Mouse (Mus musculus) neural tube, embryonic 11.5 days (tissue): ENCODE data around the gene Pld3. TPM values are rescaled to one million over a fixed set of nuclear protein-coding genes. Genes with fewer than 3 reads are reported as not detected.
A peak's percentile ranks its signal among the peaks of the same experiment; 100 is the strongest.

Experiments used
- ATAC-seq: fragments of 200-750 bp; cut with Nextera tagmentation; 2 replicates; pipeline ENCODE4 v1.8.0; 2017; ENCODE audit warnings: moderate number of reproducible peaks, mild to moderate bottlenecking, moderate TSS enrichment, moderate library complexity; ENCODE audit not compliant: insufficient read depth, low FRiP score, low TSS enrichment
- DNase-seq: peaks from one replicate; pipeline ENCODE4 v3.0.0-alpha.2; 2015; ENCODE audit warnings: low spot score
- H3K27ac ChIP-seq: fragments of 300-500 bp; sonication (generic); 2 replicates; pipeline ENCODE4 v1.5.1; 2014; ENCODE audit warnings: low read depth, mild to moderate bottlenecking, low read length
- H3K27me3 ChIP-seq: fragments of 300-500 bp; sonication (generic); 2 replicates; pipeline ENCODE4 v1.6.1; 2014; ENCODE audit warnings: mild to moderate bottlenecking, low read length, mixed read lengths; ENCODE audit not compliant: control insufficient read depth, insufficient read depth
- H3K36me3 ChIP-seq: fragments of 300-500 bp; sonication (generic); 2 replicates; pipeline ENCODE4 v1.6.1; 2014; ENCODE audit warnings: mild to moderate bottlenecking, low read length, moderate library complexity, mixed read lengths; ENCODE audit not compliant: control insufficient read depth, insufficient read depth
- H3K4me1 ChIP-seq: fragments of 300-500 bp; sonication (generic); 2 replicates; pipeline ENCODE4 v1.6.1; 2014; ENCODE audit warnings: low read length, mixed read lengths; ENCODE audit not compliant: control insufficient read depth, insufficient read depth
- H3K4me2 ChIP-seq: fragments of 300-500 bp; sonication (generic); 2 replicates; pipeline ENCODE4 v1.6.1; 2014; ENCODE audit warnings: low read depth, mild to moderate bottlenecking, moderate library complexity
- H3K4me3 ChIP-seq: fragments of 300-500 bp; sonication (generic); 2 replicates; pipeline ENCODE4 v1.5.1; 2014; ENCODE audit warnings: low read depth, low read length
- H3K9ac ChIP-seq: fragments of 300-500 bp; sonication (generic); 2 replicates; pipeline ENCODE4 v1.6.1; 2014; ENCODE audit warnings: mild to moderate bottlenecking, low read length
- H3K9me3 ChIP-seq: fragments of 300-500 bp; sonication (generic); 2 replicates; pipeline ENCODE4 v1.6.1; 2016; ENCODE audit warnings: low read length; ENCODE audit not compliant: control insufficient read depth
- WGBS: fragments of 180-500 bp; shearing (Covaris S2); extraction: QIAGEN DNeasy Blood & Tissue Kit; methylation state at CpG from one replicate; pipeline ENCODE4 v1.1.7; 2014; 5-methylcytosine and 5-hydroxymethylcytosine counted together
- polyA plus RNA-seq: library from polyadenylated mRNA; unstranded; fragments of >200 nt; fragmentation: Nextera tagmentation; extraction: Ambion mirVana; gene quantifications from 2 replicates; pipeline ENCODE4 v1.2.1, GENCODE M21; 2014

The Pld3 gene
- polyA plus RNA-seq, 1 experiment from 2014 or later, result 73.9 TPM

- Histone ChIP-seq H3K4me1 (no peaks in the 10 kb centered on the region), H3K9me3 (no peaks in the 10 kb centered on the region; the same call in 1 of the 2 replicates), H3K4me3 (no peak within 1 kb of the TSS), H3K27ac (no peak within 1 kb of the TSS), H3K27me3 (no peaks in the 10 kb centered on the region), H3K9ac (no peak within 1 kb of the TSS), H3K36me3 (no peaks in the 10 kb centered on the region), H3K4me2 (no peak within 1 kb of the TSS)
- ATAC-seq (no peak), DNase-seq (no peak)
- 65% methylated on average over 5 of the region's 5 CpGs for WGBS
Measured at GRCm38 (mm10) chr7:27522967-27523366, 30.1 kb downstream of the Pld3 start, which contains the start of gene Hipk4. Gene Hipk4, plus strand, starts transcription at chr7:27523267.

- Histone ChIP-seq H3K4me3 (no peak overlapping the region), H3K36me3 (no peaks in the 10 kb centered on the region), H3K4me1 (no peaks in the 10 kb centered on the region), H3K27ac (no peak overlapping the region), H3K9ac (no peak overlapping the region; the same call in 1 of the 2 replicates), H3K4me2 (no peak overlapping the region), H3K27me3 (no peaks in the 10 kb centered on the region), H3K9me3 (no peaks in the 10 kb centered on the region; the same call in 1 of the 2 replicates)
- DNase-seq, result no peak
- WGBS, result 56% methylated on average over 1 of the region's 1 CpGs
- no peak for ATAC-seq
Measured at GRCm38 (mm10) chr7:27520599-27520998, 32.4 kb downstream of the Pld3 start.

- no peaks in the 10 kb centered on the region for H3K27me3 ChIP-seq
- no peak overlapping the region for H3K27ac ChIP-seq
- no peaks in the 10 kb centered on the region; the same call in 1 of the 2 replicates for H3K9me3 ChIP-seq
- no peaks in the 10 kb centered on the region for H3K36me3 ChIP-seq
- no peaks in the 10 kb centered on the region for H3K4me1 ChIP-seq
- H3K9ac ChIP-seq, result no peak overlapping the region
- H3K4me3 ChIP-seq, result no peak overlapping the region
- no peak for ATAC-seq
- H3K4me2 ChIP-seq, result no peak overlapping the region
- no peak for DNase-seq
Measured at GRCm38 (mm10) chr7:27520104-27520503, 32.9 kb downstream of the Pld3 start.

GRCm38 (mm10) chr7:27518314-27518713 is 34.7 kb downstream of the Pld3 start:
- Histone ChIP-seq H3K27me3 (no peaks in the 10 kb centered on the region), H3K4me2 (no peak overlapping the region), H3K36me3 (no peaks in the 10 kb centered on the region), H3K9ac (no peak overlapping the region), H3K4me1 (no peaks in the 10 kb centered on the region), H3K9me3 (no peaks in the 10 kb centered on the region; the same call in 1 of the 2 replicates), H3K4me3 (no peak overlapping the region), H3K27ac (no peak overlapping the region)
- no peak for DNase-seq
- 83% methylated on average over 9 of the region's 9 CpGs for WGBS
- no peak for ATAC-seq

GRCm38 (mm10) chr7:27514961-27515360 is 38.1 kb downstream of the Pld3 start:
- Histone ChIP-seq H3K4me2 (no peak overlapping the region), H3K9ac (no peak overlapping the region), H3K4me1 (no peaks in the 10 kb centered on the region), H3K27me3 (no peaks in the 10 kb centered on the region), H3K9me3 (no peaks in the 10 kb centered on the region), H3K36me3 (no peaks in the 10 kb centered on the region), H3K27ac (no peak overlapping the region), H3K4me3 (no peak overlapping the region)
- WGBS, result 78% methylated on average over 9 of the region's 9 CpGs
- ATAC-seq (no peak), DNase-seq (no peak)

GRCm38 (mm10) chr7:27510809-27511208 is 42.2 kb downstream of the Pld3 start:
- Histone ChIP-seq H3K9ac (no peak overlapping the region), H3K4me1 (peaks cover 2% of the 10 kb centered on the region; the same call in 1 of the 2 replicates), H3K4me3 (no peak overlapping the region), H3K9me3 (no peaks in the 10 kb centered on the region), H3K27ac (no peak overlapping the region), H3K27me3 (no peaks in the 10 kb centered on the region), H3K4me2 (no peak overlapping the region), H3K36me3 (no peaks in the 10 kb centered on the region)
- ATAC-seq, result no peak
- no peak for DNase-seq
- WGBS, result 85% methylated on average over 2 of the region's 2 CpGs

- Histone ChIP-seq H3K4me3 (peak overlapping the region; percentile 39; the same call in 1 of the 2 replicates), H3K9ac (no peak overlapping the region), H3K36me3 (no peaks in the 10 kb centered on the region), H3K4me1 (peaks cover 2% of the 10 kb centered on the region; the same call in 1 of the 2 replicates), H3K27ac (peak overlapping the region; percentile 86; the same call in 1 of the 2 replicates), H3K9me3 (no peaks in the 10 kb centered on the region), H3K27me3 (no peaks in the 10 kb centered on the region), H3K4me2 (peak overlapping the region; percentile 44)
- peak; percentile 50 for DNase-seq
- WGBS, result 23% methylated on average over 6 of the region's 6 CpGs
- ATAC-seq, result peak; percentile 7; the same call in 1 of the 2 replicates
Measured at GRCm38 (mm10) chr7:27508648-27509005, 44.4 kb downstream of the Pld3 start.

- Histone ChIP-seq H3K4me2 (peak overlapping the region; percentile 44), H3K36me3 (no peaks in the 10 kb centered on the region), H3K9me3 (no peaks in the 10 kb centered on the region), H3K27me3 (no peaks in the 10 kb centered on the region), H3K4me1 (peaks cover 2% of the 10 kb centered on the region; the same call in 1 of the 2 replicates), H3K27ac (peak overlapping the region; percentile 86), H3K9ac (peak overlapping the region; percentile 54), H3K4me3 (peak overlapping the region; percentile 39)
- ATAC-seq, result peak; percentile 87
- peak; percentile 99 for DNase-seq
- WGBS, result 1% methylated on average over 54 of the region's 54 CpGs
Measured at GRCm38 (mm10) chr7:27507711-27508647, 45.0 kb downstream of the Pld3 start.
